ENCODE assay signal across 5 mouse cellular contexts in genomic region chr10:67024391-67024790, GRCm38 (mm10).
"Had no signal": no experiment of that assay in that cellular context is flagged by ENCODE, and none has a peak within 500 bp of the region (broad histone marks: within the 10 kb centered on the region; RNA-seq: fewer than 3 reads in every experiment).

No protein-coding gene starts in this region.

- DNase-seq: kidney, postnatal 25 days; lung, adult 2 months; lung, postnatal 10 days; lung, postnatal 4 days; thymus, postnatal 36 days had no signal
